Mouse (Mus musculus) ovary, adult 2 months (tissue): Measurements from ENCODE around the gene Clec14a. TPM values are rescaled to one million over a fixed set of nuclear protein-coding genes. Genes with fewer than 3 reads are reported as not detected.

ENCODE experiments used
- polyA plus RNA-seq: library from polyadenylated mRNA; depleted of rRNA; stranded (reverse); fragments of >200 nt; gene quantifications from 2 replicates; pipeline ENCODE4 v1.2.3, GENCODE M21; 2012; rRNA removed

Gene Clec14a
- 12.6 and 13.7 TPM in 2 replicates for polyA plus RNA-seq

GRCm38 (mm10) chr12:58268563-58269501, at the start of gene Clec14a:
Gene Clec14a, minus strand, starts transcription at chr12:58269290.

Other genes starting within 250 kb of the Clec14a start
- 9.7 and 20.7 TPM in 2 replicates for gene Sstr1, start 57.5 kb downstream of the Clec14a start, polyA plus RNA-seq